Mouse (Mus musculus): ENCODE results near the gene Lefty2. TPM values are rescaled to one million over a fixed set of nuclear protein-coding genes. Genes with fewer than 3 reads are reported as not detected.
"Not testable (repeated sequence)": the region's sequence is repeated elsewhere in the genome, so short reads cannot be mapped to it uniquely, and the experiment has no call there.

Lefty2 gene
- polyA plus RNA-seq, 1 experiment = 1.9 TPM

DNA sequence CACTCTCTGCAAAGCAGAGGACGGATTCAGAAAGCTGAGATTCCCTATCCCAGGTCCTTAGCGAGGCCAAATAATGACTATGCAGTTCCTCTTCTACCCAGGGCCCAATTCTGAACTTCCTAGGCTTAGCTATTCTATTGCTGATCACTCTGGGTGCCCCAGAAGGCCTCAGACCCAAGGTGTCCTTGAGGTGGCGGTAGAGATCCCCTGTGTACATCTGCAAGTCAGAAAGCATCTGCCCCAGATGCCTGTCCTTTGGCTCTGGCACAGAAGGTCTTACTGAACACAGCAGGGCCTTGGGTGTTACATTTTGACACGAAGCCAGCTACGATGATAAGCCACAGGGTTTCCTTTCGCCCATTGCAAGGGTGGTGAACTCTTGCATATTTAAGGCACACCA lies 3.1 kb upstream of the Lefty2 start:
- TF ChIP-seq CTCF (IDR thresholded peaks at IDR 0.05; ENCODE audit: borderline replicate concordance, control insufficient read depth, extremely low read depth, insufficient read depth, low read length, poor library complexity) = 0 out of 2 replicates have a peak, but pooled peaks have one; percentile 35
- no peak for TF ChIP-seq POLR2A (IDR thresholded peaks at IDR 0.05; ENCODE audit: control insufficient read depth, extremely low read depth, insufficient read depth, low read length, poor library complexity)
- 38% methylated on average over 6 of the region's 6 CpGs for WGBS
- no peaks in the 10 kb centered on the region for H3K36me3 ChIP-seq (ENCODE audit: control insufficient read depth, insufficient read depth, low read length)
- DNase-seq = peak; percentile 78
- H3K27me3 ChIP-seq (ENCODE audit: control insufficient read depth, insufficient read depth, low read length) = no peaks in the 10 kb centered on the region
- H3K4me1 ChIP-seq (replicated peaks; ENCODE audit: control insufficient read depth, insufficient read depth, low read length) = peaks cover 36% of the 10 kb centered on the region
- no peak overlapping the region for H3K27ac ChIP-seq (ENCODE audit: control insufficient read depth, insufficient read depth, low read length)
- H3K4me3 ChIP-seq (ENCODE audit: control insufficient read depth, insufficient read depth, low read length) = no peak overlapping the region

DNA sequence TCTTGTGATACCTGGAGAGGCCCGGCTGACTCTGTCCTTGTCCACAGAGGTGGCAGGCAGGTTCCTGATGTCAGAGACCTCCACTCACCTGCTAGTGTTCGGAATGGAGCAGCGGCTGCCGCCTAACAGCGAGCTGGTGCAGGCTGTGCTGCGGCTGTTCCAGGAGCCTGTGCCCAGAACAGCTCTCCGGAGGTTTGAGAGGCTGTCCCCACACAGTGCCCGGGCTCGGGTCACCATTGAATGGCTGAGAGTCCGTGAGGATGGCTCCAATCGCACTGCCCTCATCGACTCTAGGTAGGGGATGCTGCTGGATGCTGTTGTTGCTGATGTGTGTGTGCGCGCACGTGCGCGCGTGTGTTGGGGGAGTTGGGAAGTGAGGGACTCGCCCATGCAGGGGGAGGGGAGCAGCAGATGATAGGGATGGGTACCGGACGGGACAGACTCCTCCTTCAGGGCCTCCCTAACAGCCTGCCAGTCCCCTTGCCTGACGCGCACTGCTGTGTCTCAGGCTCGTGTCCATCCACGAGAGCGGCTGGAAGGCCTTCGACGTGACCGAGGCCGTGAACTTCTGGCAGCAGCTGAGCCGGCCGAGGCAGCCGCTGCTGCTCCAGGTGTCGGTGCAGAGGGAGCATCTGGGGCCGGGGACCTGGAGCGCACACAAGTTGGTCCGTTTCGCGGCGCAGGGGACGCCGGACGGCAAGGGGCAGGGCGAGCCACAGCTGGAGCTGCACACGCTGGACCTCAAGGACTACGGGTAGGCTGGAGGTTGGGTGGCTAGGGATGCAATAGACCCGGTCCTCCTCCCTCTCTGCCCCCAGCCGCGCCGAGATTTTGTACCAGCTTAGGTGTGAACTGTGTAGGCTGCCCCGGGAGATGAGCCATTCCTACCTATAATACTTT lies 1.4 kb downstream of the Lefty2 start:
- not testable (repeated sequence) for DNase-seq; H3K4me3 ChIP-seq (ENCODE audit: control insufficient read depth, insufficient read depth, low read length); H3K27ac ChIP-seq (ENCODE audit: control insufficient read depth, insufficient read depth, low read length); H3K36me3 ChIP-seq (ENCODE audit: control insufficient read depth, insufficient read depth, low read length); H3K27me3 ChIP-seq (ENCODE audit: control insufficient read depth, insufficient read depth, low read length); H3K4me1 ChIP-seq (replicated peaks; ENCODE audit: control insufficient read depth, insufficient read depth, low read length)
- WGBS = 40% methylated on average over 51 of the region's 51 CpGs

DNA sequence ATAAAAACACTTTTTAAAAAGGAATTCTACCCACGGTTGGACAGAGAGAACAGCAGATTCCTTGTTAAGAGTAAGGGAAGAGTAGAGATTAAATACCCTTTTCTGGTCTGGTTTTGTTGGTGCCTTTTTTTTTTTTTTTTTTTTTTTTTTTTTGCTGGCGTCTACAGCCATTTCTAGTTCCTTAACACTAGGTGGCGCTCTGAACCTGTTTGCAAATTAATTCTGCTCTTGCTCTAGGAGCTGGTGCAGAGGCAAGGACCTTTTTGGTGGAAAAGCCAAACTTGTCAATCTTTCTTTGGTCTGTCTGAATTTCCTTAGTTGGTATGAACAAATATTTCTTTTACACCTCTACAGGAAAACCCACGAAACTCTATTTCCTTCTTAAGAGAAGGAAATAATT lies 8.2 kb downstream of the Lefty2 start:
- no peaks in the 10 kb centered on the region for H3K36me3 ChIP-seq (ENCODE audit: control insufficient read depth, insufficient read depth, low read length)
- H3K27me3 ChIP-seq (ENCODE audit: control insufficient read depth, insufficient read depth, low read length) = no peaks in the 10 kb centered on the region
- no peak overlapping the region for H3K27ac ChIP-seq (ENCODE audit: control insufficient read depth, insufficient read depth, low read length)
- no peak for DNase-seq
- H3K4me3 ChIP-seq (ENCODE audit: control insufficient read depth, insufficient read depth, low read length) = no peak overlapping the region
- H3K4me1 ChIP-seq (replicated peaks; ENCODE audit: control insufficient read depth, insufficient read depth, low read length) = peaks cover 9% of the 10 kb centered on the region
- no peak for TF ChIP-seq CTCF (IDR thresholded peaks at IDR 0.05; ENCODE audit: borderline replicate concordance, control insufficient read depth, extremely low read depth, insufficient read depth, low read length, poor library complexity)
- no peak for TF ChIP-seq POLR2A (IDR thresholded peaks at IDR 0.05; ENCODE audit: control insufficient read depth, extremely low read depth, insufficient read depth, low read length, poor library complexity)
- 0% methylated on average over 4 of the region's 4 CpGs for WGBS

DNA sequence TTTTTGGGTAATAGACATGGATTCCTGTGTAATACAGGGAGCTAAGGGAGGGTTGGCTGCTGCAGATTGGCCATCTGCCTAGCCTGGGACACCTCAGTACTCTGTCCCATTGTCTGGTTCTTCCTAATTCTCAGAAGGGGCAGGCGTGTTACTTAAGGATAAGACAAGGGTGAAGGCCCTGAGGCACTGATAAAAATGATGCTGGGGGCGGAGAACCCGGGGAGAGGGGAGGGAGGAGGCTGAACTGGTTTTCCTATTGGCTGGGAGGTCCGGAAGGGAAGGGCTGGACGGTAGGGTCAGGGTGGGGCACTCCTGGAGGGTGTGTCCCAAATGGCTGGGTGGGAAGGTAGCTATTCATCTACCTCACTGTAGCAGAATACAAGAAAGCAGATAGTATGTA lies 10.0 kb downstream of the Lefty2 start:
- Histone ChIP-seq H3K27me3 (ENCODE audit: control insufficient read depth, insufficient read depth, low read length) (no peaks in the 10 kb centered on the region), H3K4me1 (replicated peaks; ENCODE audit: control insufficient read depth, insufficient read depth, low read length) (peaks cover 9% of the 10 kb centered on the region), H3K36me3 (ENCODE audit: control insufficient read depth, insufficient read depth, low read length) (0 out of 2 replicates have a peak, but pooled peaks cover 4% of the 10 kb centered on the region), H3K27ac (ENCODE audit: control insufficient read depth, insufficient read depth, low read length) (no peak overlapping the region), H3K4me3 (ENCODE audit: control insufficient read depth, insufficient read depth, low read length) (no peak overlapping the region)
- WGBS = 76% methylated on average over 5 of the region's 5 CpGs
- TF ChIP-seq POLR2A (IDR thresholded peaks at IDR 0.05; ENCODE audit: control insufficient read depth, extremely low read depth, insufficient read depth, low read length, poor library complexity) (no peak), CTCF (IDR thresholded peaks at IDR 0.05; ENCODE audit: borderline replicate concordance, control insufficient read depth, extremely low read depth, insufficient read depth, low read length, poor library complexity) (no peak)
- DNase-seq = no peak

DNA sequence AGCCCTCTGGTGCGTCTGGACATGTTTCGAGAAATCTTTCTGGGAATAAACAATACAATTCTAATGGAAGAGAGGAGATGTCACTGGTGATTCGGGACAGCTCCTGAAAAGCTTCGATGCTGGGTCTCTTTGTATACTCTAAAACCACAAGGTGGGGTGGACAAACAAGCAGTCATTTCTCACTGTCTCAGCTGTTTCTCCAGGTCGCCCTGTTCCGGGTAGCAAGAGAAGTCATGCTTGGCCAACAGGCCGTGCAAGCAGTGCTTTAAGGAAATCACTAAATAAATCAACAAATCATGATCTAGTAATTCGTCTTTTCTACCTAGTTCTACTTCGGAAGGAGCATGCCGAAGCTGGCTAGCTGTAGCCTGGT lies 10.7 kb downstream of the Lefty2 start:
- Histone ChIP-seq H3K27me3 (ENCODE audit: control insufficient read depth, insufficient read depth, low read length) (no peaks in the 10 kb centered on the region), H3K36me3 (ENCODE audit: control insufficient read depth, insufficient read depth, low read length) (0 out of 2 replicates have a peak, but pooled peaks cover 4% of the 10 kb centered on the region), H3K27ac (ENCODE audit: control insufficient read depth, insufficient read depth, low read length) (peak overlapping the region; percentile 10; the same call in 1 of the 2 replicates), H3K4me1 (replicated peaks; ENCODE audit: control insufficient read depth, insufficient read depth, low read length) (peaks cover 13% of the 10 kb centered on the region), H3K4me3 (ENCODE audit: control insufficient read depth, insufficient read depth, low read length) (no peak overlapping the region)
- whole genome bisulfite sequencing = 30% methylated on average over 10 of the region's 10 CpGs
- TF ChIP-seq CTCF (IDR thresholded peaks at IDR 0.05; ENCODE audit: borderline replicate concordance, control insufficient read depth, extremely low read depth, insufficient read depth, low read length, poor library complexity) = no peak
- TF ChIP-seq POLR2A (IDR thresholded peaks at IDR 0.05; ENCODE audit: control insufficient read depth, extremely low read depth, insufficient read depth, low read length, poor library complexity) = no peak
- no peak for DNase-seq

DNA sequence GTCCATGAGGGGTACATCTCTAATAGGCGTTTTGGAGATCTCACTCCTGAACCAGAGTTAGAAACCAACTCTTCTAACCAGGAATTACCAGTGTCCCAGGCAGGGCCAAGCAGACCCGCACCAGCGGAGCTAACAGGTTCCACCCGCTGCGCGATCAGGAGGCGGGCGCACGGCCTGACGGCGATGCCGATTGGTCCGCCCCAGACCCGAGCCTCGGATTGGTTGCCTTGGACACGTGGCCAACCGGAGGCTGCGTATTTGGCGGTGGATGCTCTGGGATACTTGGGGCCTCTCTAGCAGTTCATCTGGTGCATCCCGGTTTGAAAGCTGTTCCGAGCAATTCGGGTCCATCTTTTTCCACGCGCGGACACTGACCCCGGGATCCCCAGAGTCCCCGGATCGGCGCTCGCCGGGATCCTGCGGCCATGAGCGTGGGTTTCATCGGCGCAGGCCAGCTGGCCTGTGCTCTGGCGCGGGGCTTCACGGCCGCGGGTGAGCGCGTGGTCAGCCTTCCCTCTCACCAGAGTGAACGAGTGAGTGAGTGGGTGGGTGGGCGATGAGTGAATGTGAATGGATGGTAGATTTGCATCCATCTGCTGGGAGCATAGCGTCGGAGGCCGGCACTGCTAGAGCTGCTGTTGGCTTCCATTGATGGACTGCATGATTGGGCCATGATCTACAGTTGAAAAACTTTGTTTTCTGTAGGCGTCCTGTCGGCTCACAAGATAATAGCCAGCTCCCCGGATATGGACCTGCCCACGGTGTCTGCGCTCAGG lies 11.3 kb downstream of the Lefty2 start, which contains the start of gene Pycr2:
Gene Pycr2 (plus strand): TSS at position 255 of the 776 bp plus-strand sequence.
- under 1% methylated on average over 52 of the region's 52 CpGs for WGBS
- DNase-seq = peak; percentile 94
- 0 out of 2 replicates have a peak, but pooled peaks cover 4% of the 10 kb centered on the region for H3K36me3 ChIP-seq (ENCODE audit: control insufficient read depth, insufficient read depth, low read length)
- H3K4me3 ChIP-seq (ENCODE audit: control insufficient read depth, insufficient read depth, low read length) = peak within 1 kb of the TSS; percentile 85
- H3K4me1 ChIP-seq (replicated peaks; ENCODE audit: control insufficient read depth, insufficient read depth, low read length) = peaks cover 13% of the 10 kb centered on the region
- peak within 1 kb of the TSS; percentile 10; the same call in 1 of the 2 replicates for H3K27ac ChIP-seq (ENCODE audit: control insufficient read depth, insufficient read depth, low read length)
- no peak for TF ChIP-seq CTCF (IDR thresholded peaks at IDR 0.05; ENCODE audit: borderline replicate concordance, control insufficient read depth, extremely low read depth, insufficient read depth, low read length, poor library complexity)
- no peaks in the 10 kb centered on the region for H3K27me3 ChIP-seq (ENCODE audit: control insufficient read depth, insufficient read depth, low read length)

Measured in thymus, adult 2 months (tissue).